Mouse (Mus musculus) embryonic facial prominence, embryonic 10.5 days (tissue): Measurements from ENCODE around the gene Kcnn1. TPM values are rescaled to one million over a fixed set of nuclear protein-coding genes. Genes with fewer than 3 reads are reported as not detected.

Source experiments
- DNase-seq: peaks from one replicate; pipeline ENCODE4 v3.0.0-alpha.2; 2017; ENCODE audit warnings: low spot score
- H3K27ac ChIP-seq: fragments of 300-500 bp; sonication (generic); replicated peaks from 2 replicates; pipeline ENCODE4 v1.5.1; 2016; ENCODE audit warnings: mild to moderate bottlenecking
- H3K27me3 ChIP-seq: fragments of 300-500 bp; sonication (generic); replicated peaks from 2 replicates; pipeline ENCODE4 v1.6.1; 2016; ENCODE audit warnings: low read depth, mild to moderate bottlenecking; ENCODE audit not compliant: poor library complexity, severe bottlenecking
- H3K36me3 ChIP-seq: fragments of 300-500 bp; sonication (generic); replicated peaks from 2 replicates; pipeline ENCODE4 v1.6.1; 2016; ENCODE audit warnings: mild to moderate bottlenecking, moderate library complexity
- H3K4me1 ChIP-seq: fragments of 300-500 bp; sonication (generic); 2 replicates; pipeline ENCODE4 v1.6.1; 2016
- H3K4me3 ChIP-seq: fragments of 300-500 bp; sonication (generic); 2 replicates; pipeline ENCODE4 v1.5.1; 2016; ENCODE audit warnings: mild to moderate bottlenecking, moderate library complexity
- H3K9me3 ChIP-seq: fragments of 300-500 bp; sonication (generic); 2 replicates; pipeline ENCODE4 v1.6.1; 2016; ENCODE audit warnings: mild to moderate bottlenecking
- WGBS: fragments of 180-500 bp; shearing (Covaris S2); methylation state at CpG from one replicate; pipeline ENCODE4 v1.1.7; 2016; 5-methylcytosine and 5-hydroxymethylcytosine counted together
- polyA plus RNA-seq: library from polyadenylated mRNA; unstranded; fragments of >200 nt; fragmentation: Nextera tagmentation; extraction: Ambion mirVana; gene quantifications from 2 replicates; pipeline ENCODE4 v1.2.1, GENCODE M21; 2016

Kcnn1 gene
- polyA plus RNA-seq, 1 experiment from 2014 or later: 5.1 TPM

DNA sequence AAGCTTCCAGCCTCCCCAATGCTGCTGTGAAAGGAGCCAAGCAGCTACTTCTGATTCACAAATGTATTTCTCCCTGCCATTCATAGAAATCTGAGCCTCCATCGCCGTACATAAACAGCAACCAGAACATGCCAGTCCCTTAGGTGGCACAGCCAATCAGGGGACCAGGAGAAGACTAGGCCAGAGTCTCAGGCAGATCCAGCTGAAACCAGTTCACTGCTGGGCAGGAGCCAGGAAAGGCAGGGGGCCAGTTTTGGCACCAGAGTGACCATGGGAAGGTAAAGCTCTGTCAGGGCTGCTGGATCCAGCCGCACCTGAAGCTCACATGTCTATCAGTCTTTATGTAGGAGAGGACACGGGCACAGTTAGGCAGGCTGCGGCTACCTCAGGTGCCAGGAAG, 27.6 kb upstream of the Kcnn1 start:
- Histone ChIP-seq H3K9me3 (no peaks in the 10 kb centered on the region), H3K4me1 (peaks cover 40% of the 10 kb centered on the region), H3K4me3 (no peak overlapping the region), H3K27me3 (peaks cover 82% of the 10 kb centered on the region), H3K36me3 (peaks cover 27% of the 10 kb centered on the region), H3K27ac (no peak overlapping the region)
- 91% methylated on average over 5 of the region's 5 CpGs for WGBS
- no peak for DNase-seq

DNA sequence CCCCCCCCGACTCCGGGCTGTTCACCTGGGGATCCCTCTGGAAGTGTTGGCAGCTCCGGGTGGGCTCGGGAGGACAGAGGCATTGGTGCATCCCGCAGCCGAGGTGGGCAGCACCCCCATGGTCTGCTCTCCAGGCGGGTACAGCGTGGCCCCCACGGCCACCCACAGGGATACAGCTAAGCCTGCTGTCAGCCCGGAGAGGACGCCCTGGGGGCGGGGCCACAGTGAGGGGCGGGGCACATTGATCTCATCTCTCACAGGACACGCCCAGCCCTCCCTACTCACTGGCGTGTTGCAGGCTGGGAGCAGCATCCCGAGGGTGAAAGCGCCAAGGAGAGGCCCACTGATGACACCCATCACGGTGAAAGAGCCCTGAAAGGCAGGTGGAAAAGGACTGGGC, 24.6 kb upstream of the Kcnn1 start:
- peaks cover 64% of the 10 kb centered on the region for H3K27me3 ChIP-seq
- no peaks in the 10 kb centered on the region for H3K9me3 ChIP-seq
- DNase-seq: peak; percentile 56
- 6% methylated on average over 18 of the region's 18 CpGs for WGBS
- peaks cover 23% of the 10 kb centered on the region for H3K4me1 ChIP-seq
- H3K4me3 ChIP-seq: peak overlapping the region; percentile 37
- H3K27ac ChIP-seq: no peak overlapping the region
- H3K36me3 ChIP-seq: no peaks in the 10 kb centered on the region

DNA sequence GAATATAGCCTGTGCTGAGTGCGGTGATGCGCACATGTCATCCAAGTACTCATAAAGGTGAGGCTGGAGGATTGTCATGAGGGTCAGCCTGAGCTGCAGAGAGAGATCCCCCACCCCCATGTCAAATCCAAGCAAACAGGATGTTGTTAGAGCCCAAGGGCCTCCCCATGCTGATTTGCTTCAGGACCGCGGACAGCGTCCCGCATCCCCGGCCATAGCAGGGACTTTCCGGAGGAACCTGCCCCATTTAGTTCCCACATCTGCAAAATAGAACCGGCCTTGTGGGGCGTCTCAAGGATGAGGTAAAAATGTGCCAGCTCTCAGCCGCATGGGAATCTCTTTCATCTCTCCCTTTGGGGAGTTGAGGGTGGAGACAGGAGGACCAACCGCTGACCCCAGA, 22.6 kb upstream of the Kcnn1 start:
- WGBS: 15% methylated on average over 12 of the region's 12 CpGs
- Histone ChIP-seq H3K4me3 (no peak overlapping the region), H3K4me1 (peaks cover 9% of the 10 kb centered on the region), H3K27me3 (peaks cover 47% of the 10 kb centered on the region), H3K36me3 (no peaks in the 10 kb centered on the region), H3K9me3 (no peaks in the 10 kb centered on the region), H3K27ac (no peak overlapping the region)
- peak; percentile 70 for DNase-seq

DNA sequence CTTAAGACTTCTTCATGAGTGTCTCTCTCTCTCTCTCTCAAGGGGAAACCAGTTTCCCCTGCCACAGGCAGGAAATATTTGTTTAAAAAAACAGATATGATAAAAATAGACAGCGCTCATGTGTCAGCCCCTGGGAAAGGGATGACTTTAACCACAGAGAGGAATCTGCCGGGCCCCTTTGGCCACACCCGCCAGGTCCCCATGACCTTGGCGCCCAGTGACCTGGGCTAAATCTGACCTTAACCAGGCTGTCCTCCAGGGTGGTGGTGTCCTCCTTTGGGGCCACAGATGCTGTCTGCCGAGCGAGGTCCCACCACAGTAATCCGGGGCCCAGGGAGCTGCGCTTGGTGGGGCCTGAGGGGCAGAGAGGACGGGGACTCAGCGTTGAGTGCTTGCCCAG, 21.6 kb upstream of the Kcnn1 start:
- no peak overlapping the region for H3K4me3 ChIP-seq
- H3K36me3 ChIP-seq: no peaks in the 10 kb centered on the region
- H3K27me3 ChIP-seq: peaks cover 44% of the 10 kb centered on the region
- no peaks in the 10 kb centered on the region for H3K9me3 ChIP-seq
- no peak for DNase-seq
- no peak overlapping the region for H3K27ac ChIP-seq
- H3K4me1 ChIP-seq: peaks cover 18% of the 10 kb centered on the region
- whole genome bisulfite sequencing: 89% methylated on average over 10 of the region's 10 CpGs

DNA sequence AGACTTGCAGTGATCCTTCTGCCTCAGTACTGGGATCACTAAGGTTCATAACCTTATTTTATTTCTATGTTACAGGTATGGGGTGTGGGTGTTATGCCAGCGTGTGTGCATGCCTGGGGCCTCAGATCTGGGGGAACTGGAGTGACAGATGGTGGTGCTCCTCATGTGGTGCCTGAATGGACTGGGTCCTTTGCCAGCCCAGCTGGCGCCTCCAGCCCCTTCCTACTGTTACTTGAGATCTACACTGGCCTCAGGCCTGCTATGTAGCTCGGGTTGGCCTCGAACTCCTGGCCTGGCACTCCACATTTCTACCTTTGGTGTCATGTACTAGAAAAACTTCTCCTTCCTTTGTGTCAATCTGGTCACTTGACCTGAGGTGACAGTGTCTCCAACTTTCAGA, 21.1 kb upstream of the Kcnn1 start:
- H3K4me3 ChIP-seq: no peak overlapping the region
- no peak for DNase-seq
- H3K27ac ChIP-seq: no peak overlapping the region
- H3K4me1 ChIP-seq: peaks cover 21% of the 10 kb centered on the region
- H3K9me3 ChIP-seq: no peaks in the 10 kb centered on the region
- H3K27me3 ChIP-seq: peaks cover 39% of the 10 kb centered on the region
- H3K36me3 ChIP-seq: no peaks in the 10 kb centered on the region
- 81% methylated on average over 4 of the region's 4 CpGs for WGBS

DNA sequence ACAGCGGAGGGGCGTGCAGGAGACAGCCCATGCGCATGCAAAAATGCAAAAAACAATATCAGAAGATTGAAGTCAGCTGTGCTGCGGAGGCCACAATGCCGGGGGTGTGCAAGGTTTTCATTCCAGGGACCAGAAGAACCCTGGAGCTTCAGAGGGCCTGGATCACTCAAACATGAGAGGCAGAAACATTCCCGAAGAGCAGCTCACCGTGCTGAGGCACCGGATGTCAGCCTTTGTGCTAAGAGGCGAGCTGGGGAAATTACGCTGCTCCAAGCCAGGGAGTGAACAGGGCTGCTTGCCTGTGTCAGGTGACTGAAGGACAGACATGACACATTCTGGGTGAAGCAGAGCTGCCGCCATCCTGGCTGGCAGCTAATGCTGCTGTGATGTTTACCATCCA, 17.5 kb upstream of the Kcnn1 start:
- Histone ChIP-seq H3K4me1 (peaks cover 15% of the 10 kb centered on the region), H3K27me3 (0 out of 2 replicates have a peak, but pooled peaks cover 15% of the 10 kb centered on the region), H3K27ac (no peak overlapping the region; the same call in 1 of the 2 replicates), H3K36me3 (no peaks in the 10 kb centered on the region), H3K4me3 (no peak overlapping the region), H3K9me3 (no peaks in the 10 kb centered on the region)
- no peak for DNase-seq
- WGBS: 28% methylated on average over 11 of the region's 11 CpGs

DNA sequence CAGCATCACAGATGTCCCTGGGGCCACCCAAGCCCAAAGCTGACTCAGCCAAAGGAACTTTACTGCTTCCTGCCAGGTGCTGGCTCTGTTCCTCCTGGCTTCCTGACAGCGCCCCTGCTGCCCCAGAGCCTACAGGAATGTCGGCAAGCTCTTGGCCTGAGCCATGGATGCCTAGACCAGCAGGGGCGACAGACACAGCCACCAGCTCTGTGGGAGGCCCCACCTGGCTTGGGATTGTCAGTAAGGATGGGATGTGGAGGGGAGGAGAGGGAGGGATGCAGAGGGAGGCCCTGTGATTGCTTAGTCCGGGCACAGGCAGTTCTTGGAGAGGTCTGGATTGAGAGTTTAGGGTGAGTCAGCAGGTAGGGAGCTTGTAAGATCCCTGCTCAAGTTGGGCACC, 17.1 kb upstream of the Kcnn1 start:
- DNase-seq: no peak
- H3K27me3 ChIP-seq: 0 out of 2 replicates have a peak, but pooled peaks cover 13% of the 10 kb centered on the region
- H3K9me3 ChIP-seq: no peaks in the 10 kb centered on the region
- no peaks in the 10 kb centered on the region for H3K36me3 ChIP-seq
- peaks cover 15% of the 10 kb centered on the region for H3K4me1 ChIP-seq
- no peak overlapping the region for H3K4me3 ChIP-seq
- H3K27ac ChIP-seq: no peak overlapping the region; the same call in 1 of the 2 replicates
- WGBS: 11% methylated on average over 4 of the region's 4 CpGs

DNA sequence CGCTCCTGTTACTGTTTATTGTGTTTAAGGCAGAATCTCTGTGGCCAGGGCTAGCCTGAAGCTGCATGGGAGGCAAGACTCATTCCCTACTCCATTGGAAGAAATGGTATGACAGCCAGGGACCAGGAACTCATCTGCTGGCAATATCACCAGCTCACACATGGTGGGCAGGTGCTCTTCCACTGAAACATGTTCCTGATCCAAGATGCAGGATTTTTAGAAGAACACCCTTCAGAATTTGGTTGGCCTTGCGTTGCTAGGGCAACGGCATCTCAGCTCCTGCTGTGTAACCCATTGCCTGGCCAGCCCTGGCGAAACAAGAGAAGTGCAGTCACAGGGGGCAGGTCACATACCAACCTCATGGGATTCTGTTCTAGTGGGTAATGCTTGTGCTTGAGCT, 16.4 kb upstream of the Kcnn1 start:
- Histone ChIP-seq H3K9me3 (no peaks in the 10 kb centered on the region), H3K27ac (no peak overlapping the region), H3K4me1 (peaks cover 15% of the 10 kb centered on the region), H3K4me3 (no peak overlapping the region), H3K27me3 (0 out of 2 replicates have a peak, but pooled peaks cover 9% of the 10 kb centered on the region), H3K36me3 (no peaks in the 10 kb centered on the region)
- peak; percentile 10 for DNase-seq
- WGBS: 46% methylated on average over 4 of the region's 4 CpGs

DNA sequence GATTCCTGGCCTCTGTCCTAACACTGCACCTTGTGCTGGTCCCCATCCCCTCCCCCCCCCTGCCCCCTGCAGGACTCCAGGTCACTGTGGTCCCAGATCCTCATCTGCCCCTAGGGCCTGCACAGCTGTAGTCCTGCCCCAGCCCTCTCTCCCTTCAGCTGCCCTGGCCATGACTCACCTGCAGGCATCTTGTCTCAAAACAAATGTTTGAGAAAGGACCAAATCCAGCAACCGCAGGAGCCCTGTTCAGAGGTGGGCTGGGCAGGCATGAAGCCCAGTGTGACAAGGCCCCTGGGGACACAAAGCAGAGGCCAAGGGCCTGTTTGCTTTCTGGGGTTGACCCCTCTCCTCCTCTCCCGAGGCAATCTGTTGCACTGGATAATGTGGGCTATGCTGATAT, 15.1 kb upstream of the Kcnn1 start:
- Histone ChIP-seq H3K4me1 (peaks cover 20% of the 10 kb centered on the region), H3K9me3 (no peaks in the 10 kb centered on the region), H3K27ac (no peak overlapping the region), H3K36me3 (no peaks in the 10 kb centered on the region), H3K27me3 (0 out of 2 replicates have a peak, but pooled peaks cover 9% of the 10 kb centered on the region), H3K4me3 (no peak overlapping the region)
- peak; percentile 8 for DNase-seq
- 47% methylated on average over 2 of the region's 2 CpGs for WGBS

DNA sequence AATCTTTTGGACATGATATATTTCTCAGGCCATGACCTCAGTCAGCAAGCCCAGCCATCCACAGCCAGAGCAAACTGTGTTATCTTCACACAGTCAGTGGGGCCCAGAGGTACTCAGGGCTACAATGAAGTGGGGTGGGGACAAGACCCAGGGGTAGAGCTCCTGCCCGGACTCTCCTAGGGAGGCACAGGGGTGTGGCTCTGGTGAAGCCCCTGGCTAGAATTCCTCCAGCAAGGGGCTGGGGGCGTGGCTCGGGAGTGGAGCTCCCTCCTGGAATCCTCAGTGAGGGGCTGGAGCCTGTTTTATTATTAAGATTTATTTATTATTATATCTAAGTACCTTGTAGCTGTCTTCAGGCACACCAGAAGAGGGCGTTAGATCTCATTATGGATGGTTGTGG, 13.3 kb upstream of the Kcnn1 start:
- Histone ChIP-seq H3K4me3 (no peak overlapping the region), H3K9me3 (no peaks in the 10 kb centered on the region), H3K27ac (no peak overlapping the region), H3K4me1 (peaks cover 32% of the 10 kb centered on the region), H3K27me3 (0 out of 2 replicates have a peak, but pooled peaks cover 9% of the 10 kb centered on the region), H3K36me3 (no peaks in the 10 kb centered on the region)
- DNase-seq: no peak
- 61% methylated on average over 4 of the region's 4 CpGs for WGBS

DNA sequence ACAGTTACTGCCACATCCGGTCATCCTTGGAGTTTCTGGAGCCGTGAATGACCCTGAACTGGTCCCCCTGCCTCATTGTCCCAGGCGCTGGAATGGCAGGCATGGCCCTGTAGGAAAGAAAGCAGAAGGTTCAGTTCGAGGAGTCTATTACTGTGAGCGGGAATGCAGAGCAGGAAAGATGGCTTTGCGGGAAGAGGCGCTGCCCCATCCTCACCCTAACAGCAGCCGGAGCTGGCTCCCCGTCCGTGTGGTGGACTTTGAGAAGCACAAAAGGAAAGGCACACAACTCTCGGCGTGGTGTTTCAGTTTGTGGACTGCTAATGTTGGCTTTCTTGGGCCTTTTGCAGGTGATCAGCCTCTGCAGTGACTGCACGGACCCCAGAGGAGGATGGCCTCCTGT, 11.4 kb upstream of the Kcnn1 start:
- Histone ChIP-seq H3K36me3 (no peaks in the 10 kb centered on the region), H3K4me3 (0 out of 2 replicates have a peak overlapping the region, but pooled peaks have one; percentile 72), H3K9me3 (no peaks in the 10 kb centered on the region), H3K27ac (peak overlapping the region; percentile 41), H3K4me1 (peaks cover 26% of the 10 kb centered on the region), H3K27me3 (no peaks in the 10 kb centered on the region)
- 90% methylated on average over 13 of the region's 13 CpGs for WGBS
- no peak for DNase-seq

DNA sequence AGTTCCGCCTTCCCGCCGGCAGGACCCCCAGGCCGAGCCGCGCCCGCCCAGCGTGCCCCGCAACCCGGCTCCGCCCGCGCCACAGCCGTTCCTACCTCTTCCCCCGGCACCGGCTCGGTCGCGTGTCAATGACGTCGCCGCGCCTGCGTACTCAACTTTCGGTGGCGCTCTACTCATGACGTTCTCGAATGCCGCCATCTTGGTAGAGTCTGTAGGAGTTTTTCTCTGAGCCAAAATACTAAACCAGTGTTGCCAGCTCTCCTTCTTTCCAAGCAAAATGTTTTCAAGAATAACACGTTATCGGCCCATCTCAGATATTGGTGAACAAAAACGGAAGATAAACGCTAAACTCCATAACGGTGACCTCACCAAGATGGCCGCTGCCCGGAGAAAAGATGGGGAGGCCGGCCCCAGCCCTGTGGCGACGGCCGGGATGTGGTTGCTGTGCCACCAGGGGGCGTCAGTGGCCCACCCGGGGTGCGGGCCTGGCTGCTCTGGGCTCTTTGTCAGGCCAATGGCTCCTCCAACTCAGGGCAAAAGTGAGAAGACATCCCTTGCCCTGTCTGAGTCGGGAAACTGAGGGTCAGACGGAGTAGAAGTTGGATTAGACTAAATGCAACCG, 10.4 kb upstream of the Kcnn1 start, which contains the start of gene Ccdc124:
TSS of gene Ccdc124 (minus strand) at position 572 of the 622 bp plus-strand sequence.
- peak within 1 kb of the TSS; percentile 72 for H3K4me3 ChIP-seq
- peak within 1 kb of the TSS; percentile 91 for H3K27ac ChIP-seq
- H3K4me1 ChIP-seq: peaks cover 35% of the 10 kb centered on the region
- no peaks in the 10 kb centered on the region for H3K9me3 ChIP-seq
- peaks cover 2% of the 10 kb centered on the region; the same call in 1 of the 2 replicates for H3K36me3 ChIP-seq
- DNase-seq: peak; percentile 96
- WGBS: 1% methylated on average over 46 of the region's 46 CpGs
- no peaks in the 10 kb centered on the region for H3K27me3 ChIP-seq

DNA sequence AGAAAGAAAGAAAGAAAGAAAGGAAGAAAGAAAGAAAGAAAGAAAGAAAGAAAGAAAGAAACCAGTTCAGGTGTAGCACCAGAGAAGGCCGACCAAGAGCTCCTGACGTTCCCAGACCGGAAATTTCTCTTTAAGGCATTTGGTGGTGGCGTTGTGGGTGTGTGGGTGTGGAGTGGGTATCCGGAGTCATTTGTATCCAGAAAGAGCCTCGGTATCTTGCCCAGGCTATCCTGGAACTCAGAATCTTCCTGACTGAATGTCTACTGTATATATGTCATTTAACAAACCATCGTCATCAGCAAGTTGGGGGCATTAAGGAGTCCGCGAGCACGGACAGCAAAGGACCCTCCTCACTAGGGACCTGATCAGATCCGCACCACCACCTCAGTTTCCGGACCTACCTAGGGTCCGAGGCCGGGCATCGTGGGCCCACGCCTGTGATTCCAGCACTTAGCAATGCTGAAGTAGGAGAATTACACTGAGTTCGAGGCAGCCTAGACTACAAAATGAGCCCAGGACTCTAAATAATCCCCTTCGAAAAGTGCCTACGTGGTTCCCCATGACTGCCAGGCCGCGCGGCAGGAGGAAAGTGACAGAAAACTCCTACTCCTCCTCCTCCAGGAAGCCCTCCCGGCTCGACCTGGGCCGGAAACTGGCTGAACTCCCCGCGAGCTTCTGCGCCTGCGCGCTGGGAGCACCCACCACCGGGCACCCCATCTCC, 9.7 kb upstream of the Kcnn1 start:
- no peak for DNase-seq

More for the DNA sequence above, 9.7 kb upstream of the Kcnn1 start:
- no peaks in the 10 kb centered on the region for H3K27me3 ChIP-seq
- no peaks in the 10 kb centered on the region for H3K9me3 ChIP-seq
- H3K36me3 ChIP-seq: peaks cover 9% of the 10 kb centered on the region
- peak overlapping the region; percentile 72 for H3K4me3 ChIP-seq
- 5% methylated on average over 31 of the region's 31 CpGs for WGBS
- H3K4me1 ChIP-seq: peaks cover 42% of the 10 kb centered on the region
- peak overlapping the region; percentile 91 for H3K27ac ChIP-seq
